Mouse (Mus musculus) neural tube, embryonic 11.5 days (tissue): ENCODE results near the gene Acot7. TPM values are rescaled to one million over a fixed set of nuclear protein-coding genes. Genes with fewer than 3 reads are reported as not detected.
A peak's percentile ranks its signal among the peaks of the same experiment; 100 is the strongest.

Source experiments
- ATAC-seq: fragments of 200-750 bp; cut with Nextera tagmentation; 2 replicates; pipeline ENCODE4 v1.8.0; 2017; ENCODE audit warnings: moderate number of reproducible peaks, mild to moderate bottlenecking, moderate TSS enrichment, moderate library complexity; ENCODE audit not compliant: insufficient read depth, low FRiP score, low TSS enrichment
- DNase-seq: peaks from one replicate; pipeline ENCODE4 v3.0.0-alpha.2; 2015; ENCODE audit warnings: low spot score
- H3K27ac ChIP-seq: fragments of 300-500 bp; sonication (generic); 2 replicates; pipeline ENCODE4 v1.5.1; 2014; ENCODE audit warnings: low read depth, mild to moderate bottlenecking, low read length
- H3K27me3 ChIP-seq: fragments of 300-500 bp; sonication (generic); 2 replicates; pipeline ENCODE4 v1.6.1; 2014; ENCODE audit warnings: mild to moderate bottlenecking, low read length, mixed read lengths; ENCODE audit not compliant: control insufficient read depth, insufficient read depth
- H3K36me3 ChIP-seq: fragments of 300-500 bp; sonication (generic); 2 replicates; pipeline ENCODE4 v1.6.1; 2014; ENCODE audit warnings: mild to moderate bottlenecking, low read length, moderate library complexity, mixed read lengths; ENCODE audit not compliant: control insufficient read depth, insufficient read depth
- H3K4me1 ChIP-seq: fragments of 300-500 bp; sonication (generic); 2 replicates; pipeline ENCODE4 v1.6.1; 2014; ENCODE audit warnings: low read length, mixed read lengths; ENCODE audit not compliant: control insufficient read depth, insufficient read depth
- H3K4me2 ChIP-seq: fragments of 300-500 bp; sonication (generic); 2 replicates; pipeline ENCODE4 v1.6.1; 2014; ENCODE audit warnings: low read depth, mild to moderate bottlenecking, moderate library complexity
- H3K4me3 ChIP-seq: fragments of 300-500 bp; sonication (generic); 2 replicates; pipeline ENCODE4 v1.5.1; 2014; ENCODE audit warnings: low read depth, low read length
- H3K9ac ChIP-seq: fragments of 300-500 bp; sonication (generic); 2 replicates; pipeline ENCODE4 v1.6.1; 2014; ENCODE audit warnings: mild to moderate bottlenecking, low read length
- H3K9me3 ChIP-seq: fragments of 300-500 bp; sonication (generic); 2 replicates; pipeline ENCODE4 v1.6.1; 2016; ENCODE audit warnings: low read length; ENCODE audit not compliant: control insufficient read depth
- WGBS: fragments of 180-500 bp; shearing (Covaris S2); extraction: QIAGEN DNeasy Blood & Tissue Kit; methylation state at CpG from one replicate; pipeline ENCODE4 v1.1.7; 2014; 5-methylcytosine and 5-hydroxymethylcytosine counted together
- polyA plus RNA-seq: library from polyadenylated mRNA; unstranded; fragments of >200 nt; fragmentation: Nextera tagmentation; extraction: Ambion mirVana; gene quantifications from 2 replicates; pipeline ENCODE4 v1.2.1, GENCODE M21; 2014

Acot7 gene
- polyA plus RNA-seq, 1 experiment from 2014 or later = 173 TPM

DNA sequence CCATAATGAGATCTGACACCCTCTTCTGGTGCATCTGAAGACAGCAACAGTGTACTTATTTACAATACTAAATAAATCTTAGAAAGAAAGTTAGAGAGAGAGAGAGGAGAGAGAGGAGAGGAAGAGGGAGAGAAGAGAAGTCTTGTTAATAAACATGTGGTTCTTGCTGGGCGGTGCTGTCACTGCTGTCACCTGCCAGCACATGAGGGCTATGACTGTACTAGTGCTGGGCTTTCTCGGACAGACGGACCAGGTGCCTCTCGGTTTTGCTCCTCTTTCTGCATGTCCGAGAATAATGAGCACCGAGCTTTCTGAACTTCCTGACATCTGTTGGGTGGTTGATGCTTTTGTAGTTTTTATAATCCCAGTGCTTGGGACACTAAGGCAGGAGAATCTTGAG lies 72.7 kb downstream of the Acot7 start:
- 88% methylated on average over 6 of the region's 6 CpGs for WGBS
- H3K36me3 ChIP-seq = no peaks in the 10 kb centered on the region
- H3K27me3 ChIP-seq = no peaks in the 10 kb centered on the region
- no peak overlapping the region for H3K9ac ChIP-seq
- no peaks in the 10 kb centered on the region for H3K4me1 ChIP-seq
- H3K4me3 ChIP-seq = no peak overlapping the region
- H3K27ac ChIP-seq = no peak overlapping the region
- H3K4me2 ChIP-seq = no peak overlapping the region
- no peak for ATAC-seq
- H3K9me3 ChIP-seq = no peaks in the 10 kb centered on the region
- no peak for DNase-seq

- H3K27me3 ChIP-seq = no peaks in the 10 kb centered on the region
- no peak overlapping the region for H3K27ac ChIP-seq
- H3K4me3 ChIP-seq = no peak overlapping the region
- H3K4me1 ChIP-seq = no peaks in the 10 kb centered on the region
- WGBS = 77% methylated on average over 9 of the region's 9 CpGs
- no peak overlapping the region for H3K9ac ChIP-seq
- no peak for ATAC-seq
- no peaks in the 10 kb centered on the region for H3K36me3 ChIP-seq
- no peaks in the 10 kb centered on the region for H3K9me3 ChIP-seq
- DNase-seq = no peak
- H3K4me2 ChIP-seq = no peak overlapping the region
Measured at GRCm38 (mm10) chr4:152253183-152253759, 75.3 kb downstream of the Acot7 start.

DNA sequence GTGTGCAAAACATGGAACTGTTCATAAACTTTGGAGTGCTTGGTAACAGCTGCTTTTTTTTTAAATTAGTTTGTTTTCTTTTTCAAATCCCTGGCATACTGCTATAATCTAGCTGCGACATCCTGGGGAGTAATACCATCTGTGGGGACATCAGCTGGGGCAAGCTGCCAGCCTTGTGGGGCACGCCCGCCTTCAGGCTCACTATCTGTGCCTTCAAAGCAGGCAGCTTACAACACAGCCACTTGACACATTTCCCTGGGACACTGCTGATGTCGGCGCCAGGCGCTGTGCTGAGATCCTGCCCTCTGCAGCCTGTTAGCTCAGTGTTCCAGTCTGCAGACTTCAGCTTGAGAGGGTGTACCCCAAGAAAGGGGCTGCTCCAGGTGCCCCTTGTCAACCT lies 79.1 kb downstream of the Acot7 start:
- Histone ChIP-seq H3K4me1 (no peaks in the 10 kb centered on the region), H3K4me2 (no peak overlapping the region), H3K9ac (no peak overlapping the region), H3K4me3 (no peak overlapping the region), H3K27me3 (no peaks in the 10 kb centered on the region), H3K36me3 (no peaks in the 10 kb centered on the region), H3K9me3 (no peaks in the 10 kb centered on the region), H3K27ac (no peak overlapping the region)
- WGBS = 75% methylated on average over 6 of the region's 6 CpGs
- no peak for DNase-seq
- ATAC-seq = no peak

- no peaks in the 10 kb centered on the region for H3K36me3 ChIP-seq
- DNase-seq (no peak), ATAC-seq (no peak)
- no peak overlapping the region for H3K4me3 ChIP-seq
- H3K9ac ChIP-seq = no peak overlapping the region
- H3K27me3 ChIP-seq = no peaks in the 10 kb centered on the region
- no peak overlapping the region for H3K27ac ChIP-seq
- H3K9me3 ChIP-seq = no peaks in the 10 kb centered on the region
- WGBS = 92% methylated on average over 8 of the region's 8 CpGs
- H3K4me1 ChIP-seq = peaks cover 7% of the 10 kb centered on the region
- no peak overlapping the region for H3K4me2 ChIP-seq
Measured at GRCm38 (mm10) chr4:152260451-152260850, 82.5 kb downstream of the Acot7 start.

DNA sequence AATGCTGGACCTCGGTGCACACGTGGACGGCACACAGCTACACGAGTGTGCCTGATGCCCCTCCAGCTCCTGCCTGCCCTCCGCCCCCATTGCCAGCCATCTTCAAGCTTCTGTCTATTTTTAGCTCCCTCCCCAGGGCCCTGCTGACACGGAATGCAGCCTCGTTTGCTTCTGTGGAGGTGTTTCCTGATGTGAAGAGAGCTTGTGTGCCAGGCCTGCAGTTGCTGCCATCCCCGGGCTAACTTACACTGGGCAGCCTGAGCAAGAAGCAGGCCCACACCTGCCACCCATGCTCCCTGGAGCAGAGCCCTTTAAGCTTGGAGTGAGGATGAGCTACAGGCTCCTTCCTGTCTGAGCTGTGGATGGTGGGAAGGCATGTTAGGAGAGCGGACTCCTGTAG lies 84.3 kb downstream of the Acot7 start:
- no peak for ATAC-seq
- no peak overlapping the region for H3K9ac ChIP-seq
- no peak for DNase-seq
- H3K4me2 ChIP-seq = no peak overlapping the region
- peaks cover 7% of the 10 kb centered on the region for H3K4me1 ChIP-seq
- WGBS = 72% methylated on average over 9 of the region's 9 CpGs
- no peaks in the 10 kb centered on the region for H3K36me3 ChIP-seq
- no peaks in the 10 kb centered on the region for H3K9me3 ChIP-seq
- H3K27me3 ChIP-seq = no peaks in the 10 kb centered on the region
- no peak overlapping the region for H3K4me3 ChIP-seq
- no peak overlapping the region for H3K27ac ChIP-seq

GRCm38 (mm10) chr4:152263089-152263488 lies 85.2 kb downstream of the Acot7 start:
- no peak for ATAC-seq
- 55% methylated on average over 9 of the region's 9 CpGs for WGBS

GRCm38 (mm10) chr4:152263512-152264176 lies 85.7 kb downstream of the Acot7 start:
- H3K36me3 ChIP-seq = no peaks in the 10 kb centered on the region
- H3K4me3 ChIP-seq = no peak overlapping the region
- no peak overlapping the region for H3K27ac ChIP-seq
- no peak overlapping the region for H3K9ac ChIP-seq
- DNase-seq (peak; percentile 48), ATAC-seq (no peak)
- H3K9me3 ChIP-seq = no peaks in the 10 kb centered on the region
- no peak overlapping the region; the same call in 1 of the 2 replicates for H3K4me2 ChIP-seq
- peaks cover 11% of the 10 kb centered on the region for H3K4me1 ChIP-seq
- no peaks in the 10 kb centered on the region for H3K27me3 ChIP-seq
- WGBS = 32% methylated on average over 10 of the region's 10 CpGs

More at GRCm38 (mm10) chr4:152263089-152263488, 85.2 kb downstream of the Acot7 start:
- peaks cover 11% of the 10 kb centered on the region for H3K4me1 ChIP-seq
- no peaks in the 10 kb centered on the region for H3K36me3 ChIP-seq
- H3K9ac ChIP-seq = no peak overlapping the region
- H3K4me3 ChIP-seq = no peak overlapping the region
- no peak for DNase-seq
- no peak overlapping the region for H3K4me2 ChIP-seq
- no peaks in the 10 kb centered on the region for H3K27me3 ChIP-seq
- H3K9me3 ChIP-seq = no peaks in the 10 kb centered on the region
- no peak overlapping the region for H3K27ac ChIP-seq

- H3K9me3 ChIP-seq = no peaks in the 10 kb centered on the region
- H3K36me3 ChIP-seq = no peaks in the 10 kb centered on the region
- no peak overlapping the region; the same call in 1 of the 2 replicates for H3K4me2 ChIP-seq
- no peaks in the 10 kb centered on the region for H3K27me3 ChIP-seq
- no peak overlapping the region for H3K27ac ChIP-seq
- peaks cover 11% of the 10 kb centered on the region for H3K4me1 ChIP-seq
- DNase-seq (no peak), ATAC-seq (no peak)
- 55% methylated on average over 4 of the region's 4 CpGs for WGBS
- H3K9ac ChIP-seq = peak overlapping the region; percentile 10; the same call in 1 of the 2 replicates
- no peak overlapping the region for H3K4me3 ChIP-seq
Measured at GRCm38 (mm10) chr4:152264177-152264530, 86.2 kb downstream of the Acot7 start.

DNA sequence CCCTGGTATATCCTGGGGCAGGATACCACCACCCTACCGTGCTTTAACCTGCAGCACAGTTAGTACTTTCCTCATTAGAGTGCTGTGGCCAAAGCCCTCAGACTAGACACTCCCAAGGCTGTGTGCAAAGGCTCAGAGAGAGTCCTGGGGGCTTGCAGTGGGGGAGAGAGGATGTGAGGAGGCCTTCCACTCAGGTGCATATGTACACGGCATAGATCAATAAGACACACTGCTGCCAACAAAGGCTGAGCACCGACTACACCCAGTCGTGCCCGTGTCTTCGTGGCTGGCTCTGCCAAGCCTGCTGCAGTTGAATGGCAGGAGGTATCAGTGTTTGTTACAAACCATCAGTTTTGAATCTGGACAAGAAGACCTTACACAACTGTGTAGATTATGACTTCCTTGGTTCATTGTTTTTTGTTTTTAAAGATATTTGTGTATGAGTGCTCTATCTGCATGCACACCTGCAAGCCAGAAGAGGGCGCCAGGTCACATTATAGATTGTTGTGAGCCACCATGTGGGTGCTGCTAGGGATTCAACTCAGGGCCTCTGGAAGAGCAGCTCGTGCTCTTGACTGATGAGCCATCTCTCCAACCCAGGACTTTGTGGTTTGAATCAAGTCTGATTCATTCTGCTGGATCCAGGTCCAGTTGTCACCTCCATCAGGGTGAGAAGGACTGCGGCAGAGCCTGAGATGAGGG lies 87.1 kb downstream of the Acot7 start:
- Histone ChIP-seq H3K9ac (no peak overlapping the region), H3K4me3 (no peak overlapping the region), H3K36me3 (no peaks in the 10 kb centered on the region), H3K9me3 (no peaks in the 10 kb centered on the region), H3K27ac (no peak overlapping the region), H3K27me3 (no peaks in the 10 kb centered on the region), H3K4me2 (no peak overlapping the region), H3K4me1 (peaks cover 11% of the 10 kb centered on the region)
- WGBS = 92% methylated on average over 9 of the region's 9 CpGs
- DNase-seq = no peak
- ATAC-seq = no peak
